Mouse (Mus musculus) frontal cortex, adult 2 months (tissue): ENCODE measurements around the gene Mapk1. TPM values are rescaled to one million over a fixed set of nuclear protein-coding genes. Genes with fewer than 3 reads are reported as not detected.

Experiments used
- DNase-seq, 2 experiments: peaks; one replicate each; pipeline ENCODE4 v3.0.0; 2022; ENCODE audit warnings: low spot score in 1 of 2; ENCODE audit errors: extremely low spot score in 1 of 2
- polyA plus RNA-seq: library from polyadenylated mRNA; depleted of rRNA; stranded (reverse); fragments of >200 nt; gene quantifications from 2 replicates; pipeline ENCODE4 v1.2.3, GENCODE M21; 2012; rRNA removed

Mapk1 gene
- polyA plus RNA-seq, 1 experiment = 370 TPM

- DNase-seq = peak in 1 of 2 experiments; percentile 57
Observed at GRCm38 (mm10) chr16:17078101-17078500, 94.9 kb downstream of the Mapk1 start.

GRCm38 (mm10) chr16:17082121-17082792 lies 99.1 kb downstream of the Mapk1 start:
- no peak for DNase-seq

- DNase-seq = no peak
Observed at GRCm38 (mm10) chr16:17085636-17086035, 102.5 kb downstream of the Mapk1 start.

GRCm38 (mm10) chr16:17086241-17086640 lies 103.1 kb downstream of the Mapk1 start:
- no peak for DNase-seq

GRCm38 (mm10) chr16:17086669-17087193 lies 103.5 kb downstream of the Mapk1 start:
- peak in 1 of 2 experiments; percentile 63 for DNase-seq

- no peak for DNase-seq
Observed at GRCm38 (mm10) chr16:17088346-17088745, 105.2 kb downstream of the Mapk1 start.

- DNase-seq = no peak
Observed at GRCm38 (mm10) chr16:17096938-17097337, 113.8 kb downstream of the Mapk1 start.

Other genes with a start within 250 kb of the Mapk1 start
- 3.8 and 4.4 TPM in 2 replicates for gene Spag6l, start 153.9 kb upstream of the Mapk1 start, polyA plus RNA-seq
- not detected in 2 replicates for gene Igll1, start 119.4 kb upstream of the Mapk1 start, polyA plus RNA-seq
- gene Top3b, start 112.6 kb upstream of the Mapk1 start, polyA plus RNA-seq = 86.4 and 88.4 TPM in 2 replicates
- 0.58 and 0.63 TPM in 2 replicates for gene Vpreb1, start 112.5 kb upstream of the Mapk1 start, polyA plus RNA-seq
- 36.1 and 40.4 TPM in 2 replicates for gene Ppm1f, start 86.9 kb upstream of the Mapk1 start, polyA plus RNA-seq
- gene Ypel1, start 86.3 kb downstream of the Mapk1 start, polyA plus RNA-seq = 29.2 and 37.4 TPM in 2 replicates
- 99.6 and 110 TPM in 2 replicates for gene Ppil2, start 127.9 kb downstream of the Mapk1 start, polyA plus RNA-seq
- gene 2610318N02Rik, start 141.8 kb downstream of the Mapk1 start, polyA plus RNA-seq = 4.8 and 5.2 TPM in 2 replicates
- gene Sdf2l1, start 149.0 kb downstream of the Mapk1 start, polyA plus RNA-seq = 17.8 and 22.2 TPM in 2 replicates
- 29.4 and 29.9 TPM in 2 replicates for gene Ydjc, start 161.2 kb downstream of the Mapk1 start, polyA plus RNA-seq
- 5.0 and 5.1 TPM in 2 replicates for gene Ccdc116, start 163.8 kb downstream of the Mapk1 start, polyA plus RNA-seq
- gene Ube2l3, start 219.3 kb downstream of the Mapk1 start, polyA plus RNA-seq = 131 and 136 TPM in 2 replicates
- 0.69 and 0.96 TPM in 2 replicates for gene Rimbp3, start 225.2 kb downstream of the Mapk1 start, polyA plus RNA-seq